Mouse (Mus musculus) embryonic fibroblast, embryonic 13.5 days (primary cell): ENCODE measurements around the gene Dck. TPM values are rescaled to one million over a fixed set of nuclear protein-coding genes. Genes with fewer than 3 reads are reported as not detected.

Experiments used
- H3K27ac ChIP-seq: 2 replicates; pipeline ENCODE4 v1.5.1; 2012; ENCODE audit warnings: low read length, control low read depth, inconsistent platforms; ENCODE audit not compliant: insufficient read depth
- H3K4me1 ChIP-seq: 2 replicates; pipeline ENCODE4 v1.6.1; 2011; ENCODE audit warnings: low read length; ENCODE audit not compliant: control insufficient read depth, insufficient read depth
- H3K4me3 ChIP-seq: 2 replicates; pipeline ENCODE4 v1.5.1; 2011; ENCODE audit warnings: mild to moderate bottlenecking, control low read depth, low read length; ENCODE audit not compliant: insufficient read depth
- CTCF ChIP-seq: IDR thresholded peaks from 2 replicates; pipeline ENCODE4 v1.5.1; 2011; ENCODE audit warnings: mild to moderate bottlenecking, control low read depth, low read length, moderate library complexity, borderline replicate concordance; ENCODE audit not compliant: insufficient read depth
- POLR2A ChIP-seq: IDR thresholded peaks from 2 replicates; pipeline ENCODE4 v1.6.1; 2011; ENCODE audit warnings: low read depth, mild to moderate bottlenecking, control low read depth, low read length, moderate library complexity
- polyA plus RNA-seq: library from polyadenylated mRNA; stranded (reverse); fragments of >200 nt; gene quantifications from 2 replicates; pipeline ENCODE4 v1.2.4, GENCODE M21; 2011; ENCODE audit warnings: low read depth; ENCODE audit not compliant: missing spikeins, insufficient read length

The Dck gene
- polyA plus RNA-seq, 1 experiment = 21.6 TPM

- TF ChIP-seq CTCF (no peak), POLR2A (no peak)
- H3K4me3 ChIP-seq = no peak overlapping the region
- H3K4me1 ChIP-seq = peaks cover 3% of the 10 kb centered on the region; the same call in 1 of the 2 replicates
- H3K27ac ChIP-seq = no peak overlapping the region
Observed at GRCm38 (mm10) chr5:88747774-88748173, 17.0 kb upstream of the Dck start.

DNA sequence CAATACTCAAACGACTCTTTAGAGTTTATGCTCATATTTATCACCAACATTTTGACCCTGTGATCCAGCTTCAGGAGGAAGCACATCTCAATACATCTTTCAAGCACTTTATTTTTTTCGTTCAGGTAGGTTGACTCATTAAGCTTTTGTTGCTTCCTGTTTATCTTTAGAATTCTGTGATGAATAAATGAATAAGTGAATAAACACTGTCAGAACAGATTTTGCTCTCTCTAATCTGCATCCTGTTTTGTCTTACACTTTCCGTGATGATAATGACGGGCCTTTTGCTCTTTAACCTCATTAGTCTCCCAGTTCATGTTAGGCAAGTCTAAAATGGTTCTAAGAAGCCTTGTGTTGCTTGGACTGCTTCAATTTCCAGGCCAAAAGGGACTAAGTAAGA lies 11.6 kb upstream of the Dck start:
- Histone ChIP-seq H3K27ac (no peak overlapping the region), H3K4me3 (no peak overlapping the region), H3K4me1 (no peaks in the 10 kb centered on the region)
- TF ChIP-seq POLR2A (no peak), CTCF (no peak)

DNA sequence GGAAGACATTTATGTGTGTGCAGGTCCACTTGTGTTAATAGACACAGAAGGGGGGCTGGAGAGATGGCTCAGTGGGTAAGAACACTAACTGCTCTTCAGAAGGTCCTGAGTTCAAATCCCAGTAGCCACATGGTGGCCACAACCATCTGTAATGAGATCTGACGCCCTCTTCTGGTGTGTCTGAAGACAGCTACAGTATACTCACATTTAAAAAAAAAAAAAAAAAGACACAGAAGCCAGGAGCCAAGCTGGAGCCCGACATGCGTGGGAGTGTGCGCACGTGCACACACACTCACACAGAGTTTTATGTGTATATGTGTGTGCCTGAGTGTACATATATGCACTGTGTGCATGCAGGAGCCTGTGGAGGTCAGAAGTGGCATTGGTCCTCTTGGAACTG lies 2.2 kb upstream of the Dck start:
- TF ChIP-seq CTCF (no peak), POLR2A (no peak)

DNA sequence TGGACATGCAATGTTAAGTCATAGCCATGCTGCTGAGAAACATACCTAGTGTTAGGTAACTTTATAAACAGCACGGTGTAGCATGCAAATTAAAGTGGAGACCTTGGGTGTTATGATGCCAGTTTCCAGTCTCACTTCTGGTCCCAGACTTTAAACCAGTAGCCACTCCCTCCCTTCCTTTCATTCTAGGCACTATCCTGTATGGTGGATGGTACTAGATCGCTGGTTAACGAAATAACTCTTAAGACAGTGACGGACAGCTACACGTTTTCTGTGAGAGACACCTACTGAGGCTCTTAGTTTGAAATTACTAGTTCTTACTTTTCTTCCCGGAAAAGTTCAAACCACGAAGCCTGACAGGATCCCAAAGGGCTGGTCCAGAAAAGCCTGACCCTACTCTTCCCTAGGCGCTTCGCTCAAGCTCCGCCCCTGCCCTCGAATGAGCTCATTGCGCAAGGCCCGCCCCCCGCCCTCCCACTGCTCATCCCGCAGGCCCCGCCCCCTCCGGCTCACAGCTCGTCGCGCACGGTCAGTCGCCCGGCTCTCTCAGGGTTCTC lies 288 bp upstream of the Dck start:
- Histone ChIP-seq H3K4me1 (peaks cover 4% of the 10 kb centered on the region; the same call in 1 of the 2 replicates), H3K27ac (peak overlapping the region; percentile 45; the same call in 1 of the 2 replicates), H3K4me3 (peak overlapping the region; percentile 70)
- no peak; the same call in 1 of the 2 replicates for TF ChIP-seq POLR2A
- no peak for TF ChIP-seq CTCF

More for the DNA sequence above, 2.2 kb upstream of the Dck start:
- Histone ChIP-seq H3K4me1 (peaks cover 4% of the 10 kb centered on the region; the same call in 1 of the 2 replicates), H3K4me3 (no peak overlapping the region), H3K27ac (no peak overlapping the region)

GRCm38 (mm10) chr5:88765587-88765986 lies 791 bp downstream of the Dck start:
- no peak for TF ChIP-seq POLR2A
- no peak for TF ChIP-seq CTCF
- Histone ChIP-seq H3K27ac (0 out of 2 replicates have a peak overlapping the region, but pooled peaks have one; percentile 25), H3K4me1 (peaks cover 4% of the 10 kb centered on the region; the same call in 1 of the 2 replicates), H3K4me3 (peak overlapping the region; percentile 89)

- no peak for TF ChIP-seq CTCF
- no peak for TF ChIP-seq POLR2A
- peaks cover 4% of the 10 kb centered on the region; the same call in 1 of the 2 replicates for H3K4me1 ChIP-seq
- no peak overlapping the region for H3K27ac ChIP-seq
- H3K4me3 ChIP-seq = peak overlapping the region; percentile 89
Observed at GRCm38 (mm10) chr5:88766121-88766520, 1.3 kb downstream of the Dck start.

- no peak for TF ChIP-seq POLR2A
- TF ChIP-seq CTCF = no peak
- H3K4me1 ChIP-seq = peaks cover 4% of the 10 kb centered on the region; the same call in 1 of the 2 replicates
- no peak overlapping the region for H3K27ac ChIP-seq
- no peak overlapping the region for H3K4me3 ChIP-seq
Observed at GRCm38 (mm10) chr5:88766863-88767262, 2.1 kb downstream of the Dck start.

- H3K4me1 ChIP-seq = peaks cover 4% of the 10 kb centered on the region; the same call in 1 of the 2 replicates
- H3K4me3 ChIP-seq = no peak overlapping the region
- TF ChIP-seq POLR2A (no peak), CTCF (no peak)
- H3K27ac ChIP-seq = no peak overlapping the region
Observed at GRCm38 (mm10) chr5:88768201-88768600, 3.4 kb downstream of the Dck start.

GRCm38 (mm10) chr5:88782072-88782765 lies 17.4 kb downstream of the Dck start:
- Histone ChIP-seq H3K4me1 (0 out of 2 replicates have a peak, but pooled peaks cover 4% of the 10 kb centered on the region), H3K4me3 (no peak overlapping the region), H3K27ac (no peak overlapping the region)
- TF ChIP-seq CTCF (no peak), POLR2A (no peak)

- Histone ChIP-seq H3K27ac (no peak overlapping the region), H3K4me1 (0 out of 2 replicates have a peak, but pooled peaks cover 4% of the 10 kb centered on the region), H3K4me3 (no peak overlapping the region)
- TF ChIP-seq POLR2A = no peak
- no peak for TF ChIP-seq CTCF
Observed at GRCm38 (mm10) chr5:88785059-88785458, 20.3 kb downstream of the Dck start.
